Mouse (Mus musculus): ENCODE results near the gene Zfp773. TPM values are rescaled to one million over a fixed set of nuclear protein-coding genes. Genes with fewer than 3 reads are reported as not detected.

The Zfp773 gene
- 0.09 and 0.35 TPM in 2 replicates for polyA plus RNA-seq (2012; rRNA removed; ENCODE audit: low replicate concordance)

DNA sequence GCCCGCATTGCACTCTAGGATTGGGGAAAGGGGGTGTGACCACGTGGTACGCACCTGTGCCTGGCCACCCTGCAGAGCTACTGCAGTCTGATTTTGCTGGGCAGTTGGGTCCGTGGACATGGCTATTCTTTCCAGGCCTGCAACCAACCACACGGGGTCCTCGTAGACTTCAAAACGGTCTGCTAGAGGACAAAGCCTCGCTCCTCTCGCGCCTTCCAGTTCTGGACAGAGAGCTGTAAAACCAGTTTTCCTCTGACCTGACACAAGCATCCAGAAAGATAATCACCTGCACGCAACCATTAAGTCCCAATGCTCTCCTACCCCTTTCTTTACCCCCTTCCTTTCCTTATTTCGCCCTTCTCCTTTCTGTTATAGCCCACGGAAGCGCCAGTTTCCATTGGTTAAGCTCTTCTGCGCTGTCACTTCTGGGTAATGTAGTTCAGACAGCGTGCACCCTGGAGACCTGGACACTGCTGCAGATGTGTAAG lies at the start of gene Zfp773:
Gene Zfp773 (minus strand): TSS at position 377 of the 488 bp plus-strand sequence.

DNA sequence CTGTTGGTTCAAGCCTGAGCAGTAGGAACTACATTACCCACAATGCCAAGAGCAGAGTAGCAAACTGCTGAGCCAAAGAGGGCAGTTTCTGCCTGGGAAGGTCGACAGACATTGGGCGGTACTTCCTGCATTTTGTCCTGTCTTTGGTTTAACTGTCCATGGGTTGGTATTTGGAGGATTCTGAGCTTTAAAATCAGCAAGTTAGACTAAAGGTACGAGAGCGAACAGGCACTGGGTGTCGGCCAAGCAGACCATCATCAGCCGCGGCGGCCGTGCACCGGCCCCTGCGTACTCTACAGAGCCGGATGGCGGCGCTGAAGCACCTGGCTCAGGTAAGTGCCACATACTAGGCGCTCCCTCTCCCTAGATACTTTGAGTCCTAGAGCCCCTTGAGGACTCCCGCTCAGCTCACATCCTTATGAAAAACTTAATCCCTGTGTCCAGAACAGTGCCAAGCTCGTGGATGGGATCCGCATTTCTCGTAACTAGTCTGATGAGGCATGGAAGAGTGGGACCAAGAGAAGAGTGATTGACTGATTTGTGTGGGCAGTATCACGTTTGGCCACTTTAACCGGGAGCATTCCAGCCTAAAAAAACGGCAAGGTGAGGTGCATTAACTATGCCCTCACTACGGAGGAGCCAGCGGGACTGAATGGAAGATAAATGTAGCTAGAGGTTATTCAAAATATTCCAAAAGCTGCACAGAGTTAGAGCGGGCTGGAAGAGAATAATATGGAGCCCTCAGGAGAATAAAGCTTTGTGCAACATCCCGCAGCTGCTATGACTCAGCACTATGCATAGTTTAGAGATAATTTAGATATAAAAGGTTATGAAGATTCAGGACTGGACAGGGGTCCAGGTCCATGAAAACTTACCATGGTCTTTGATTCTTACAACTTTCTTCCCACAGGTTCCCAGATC lies 34.9 kb upstream of the Zfp773 start, which contains the start of gene Zfp418:
Gene Zfp418 (plus strand): TSS at position 104 of the 921 bp plus-strand sequence.

DNA sequence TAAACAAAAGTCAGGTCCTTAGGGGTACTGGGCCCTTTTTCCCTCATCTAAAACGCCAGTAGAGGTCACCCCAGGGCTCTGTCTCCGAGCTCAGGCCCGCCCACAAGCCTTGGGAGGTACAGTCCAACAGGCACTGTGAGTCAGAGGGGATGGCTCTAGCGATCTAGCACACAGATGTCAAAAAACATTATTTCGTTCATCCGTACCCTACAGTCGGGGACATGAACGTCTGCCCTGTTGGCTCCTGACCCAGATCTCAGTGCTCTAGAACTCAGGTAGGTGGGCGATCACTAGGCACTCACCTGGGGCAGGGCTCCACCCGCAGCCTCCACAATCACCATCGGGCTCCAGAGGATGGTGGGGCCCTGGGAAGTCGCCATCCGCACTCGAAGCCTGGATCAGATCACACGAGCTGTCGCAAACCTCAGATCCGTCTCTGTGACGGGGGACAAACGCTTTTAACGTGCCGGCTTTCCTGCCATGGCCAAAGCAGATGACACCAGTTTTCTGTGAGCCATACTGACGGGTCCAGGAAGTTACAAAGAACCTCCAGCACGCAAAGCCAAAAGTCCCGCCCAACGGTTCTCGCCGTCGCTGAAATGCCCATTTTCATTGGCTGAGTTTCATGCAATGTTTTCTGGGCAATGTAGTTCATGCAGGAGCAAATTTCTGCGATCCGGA lies 15.5 kb downstream of the Zfp773 start, which contains the start of gene Zfp954:
Gene Zfp954 (minus strand): TSS at position 568 of the 681 bp plus-strand sequence.

Other genes with a start within 250 kb of the Zfp773 start
- gene Aurkc, start 141.5 kb downstream of the Zfp773 start, polyA plus RNA-seq (2012; rRNA removed; ENCODE audit: low replicate concordance): not detected in 2 replicates
- gene Zfp954, start 15.3 kb downstream of the Zfp773 start, polyA plus RNA-seq (2012; rRNA removed; ENCODE audit: low replicate concordance): 6.7 and 10.6 TPM in 2 replicates
- gene Zfp418, start 34.6 kb upstream of the Zfp773 start, polyA plus RNA-seq (2012; rRNA removed; ENCODE audit: low replicate concordance): 0.40 and 1.1 TPM in 2 replicates
- 2.2 and 4.1 TPM in 2 replicates for gene Zfp772, start 73.2 kb upstream of the Zfp773 start, polyA plus RNA-seq (2012; rRNA removed; ENCODE audit: low replicate concordance)
- 0.59 and 0.63 TPM in 2 replicates for gene Vmn2r29, start 110.6 kb upstream of the Zfp773 start, polyA plus RNA-seq (2012; rRNA removed; ENCODE audit: low replicate concordance)
- gene Gm45844, start 141.5 kb upstream of the Zfp773 start, polyA plus RNA-seq (2012; rRNA removed; ENCODE audit: low replicate concordance): 0.93 and 3.6 TPM in 2 replicates
- gene Clcn4, start 164.1 kb upstream of the Zfp773 start, polyA plus RNA-seq (2012; rRNA removed; ENCODE audit: low replicate concordance): 28.6 and 41.7 TPM in 2 replicates
- gene Vmn2r30, start 200.9 kb upstream of the Zfp773 start, polyA plus RNA-seq (2012; rRNA removed; ENCODE audit: low replicate concordance): not detected in 2 replicates
- not detected in 2 replicates for gene Gm45783, start 237.8 kb upstream of the Zfp773 start, polyA plus RNA-seq (2012; rRNA removed; ENCODE audit: low replicate concordance)

All from subcutaneous adipose tissue, adult 2 months (tissue).